Mouse (Mus musculus) intestine, embryonic 14.5 days (tissue): ENCODE measurements around the gene Prkag3. TPM values are rescaled to one million over a fixed set of nuclear protein-coding genes. Genes with fewer than 3 reads are reported as not detected.
A peak's percentile ranks its signal among the peaks of the same experiment; 100 is the strongest.

Source experiments
- ATAC-seq: fragments of 200-750 bp; cut with Nextera tagmentation; replicated peaks from 2 replicates; pipeline ENCODE4 v1.8.0; 2017; ENCODE audit warnings: low read depth, moderate number of reproducible peaks, moderate TSS enrichment, moderate library complexity; ENCODE audit not compliant: low FRiP score, low TSS enrichment
- DNase-seq: peaks from one replicate; pipeline ENCODE4 v3.0.0-alpha.2; 2018; ENCODE audit warnings: low spot score
- H3K27ac ChIP-seq: fragments of 300-500 bp; sonication (generic); 2 replicates; pipeline ENCODE4 v1.5.1; 2014; ENCODE audit warnings: low read depth, mild to moderate bottlenecking, control low read depth
- H3K27me3 ChIP-seq: fragments of 300-500 bp; sonication (generic); replicated peaks from 2 replicates; pipeline ENCODE4 v1.6.1; 2014; ENCODE audit warnings: low read length, control low read depth; ENCODE audit not compliant: control insufficient read depth, insufficient read depth
- H3K36me3 ChIP-seq: fragments of 300-500 bp; sonication (generic); 2 replicates; pipeline ENCODE4 v1.6.1; 2014; ENCODE audit warnings: low read length, control low read depth; ENCODE audit not compliant: control insufficient read depth, insufficient read depth
- H3K4me1 ChIP-seq: fragments of 300-500 bp; sonication (generic); replicated peaks from 2 replicates; pipeline ENCODE4 v1.6.1; 2014; ENCODE audit warnings: low read length, control low read depth, mixed read lengths; ENCODE audit not compliant: control insufficient read depth, insufficient read depth
- H3K4me2 ChIP-seq: fragments of 300-500 bp; sonication (generic); 2 replicates; pipeline ENCODE4 v1.6.1; 2014; ENCODE audit warnings: low read length
- H3K4me3 ChIP-seq: fragments of 300-500 bp; sonication (generic); 2 replicates; pipeline ENCODE4 v1.5.1; 2014; ENCODE audit warnings: low read depth, low read length, control low read depth, mixed read lengths
- H3K9ac ChIP-seq: fragments of 300-500 bp; sonication (generic); 2 replicates; pipeline ENCODE4 v1.6.1; 2014; ENCODE audit warnings: mild to moderate bottlenecking, low read length
- H3K9me3 ChIP-seq: fragments of 300-500 bp; sonication (generic); 2 replicates; pipeline ENCODE4 v1.6.1; 2016; ENCODE audit warnings: low read length, control low read depth; ENCODE audit not compliant: control insufficient read depth
- WGBS: fragments of 180-500 bp; shearing (Covaris S2); extraction: QIAGEN DNeasy Blood & Tissue Kit; methylation state at CpG from one replicate; pipeline ENCODE4 v1.1.7; 2014; 5-methylcytosine and 5-hydroxymethylcytosine counted together
- polyA plus RNA-seq: library from polyadenylated mRNA; unstranded; fragments of >200 nt; fragmentation: Nextera tagmentation; extraction: Ambion mirVana; gene quantifications from 2 replicates; pipeline ENCODE4 v1.2.1, GENCODE M21; 2014

Gene Prkag3
- polyA plus RNA-seq, 1 experiment from 2014 or later, result 0.09 TPM

- Histone ChIP-seq H3K27ac (no peak overlapping the region), H3K9me3 (no peaks in the 10 kb centered on the region), H3K36me3 (no peaks in the 10 kb centered on the region), H3K27me3 (peaks cover 73% of the 10 kb centered on the region), H3K9ac (no peak overlapping the region), H3K4me1 (0 out of 2 replicates have a peak, but pooled peaks cover 12% of the 10 kb centered on the region), H3K4me2 (peak overlapping the region; percentile 68), H3K4me3 (peak overlapping the region; percentile 34)
- DNase-seq (no peak), ATAC-seq (no peak)
- WGBS, result 0% methylated on average over 39 of the region's 51 CpGs
Observed at GRCm38 (mm10) chr1:74771931-74772620, 23.1 kb upstream of the Prkag3 start.

GRCm38 (mm10) chr1:74771845-74771930, 22.7 kb upstream of the Prkag3 start, which contains the start of gene Wnt6:
Wnt6 (plus strand) TSS chr1:74771892.
- H3K27me3 ChIP-seq, result peaks cover 69% of the 10 kb centered on the region
- no peak within 1 kb of the TSS for H3K27ac ChIP-seq
- H3K9ac ChIP-seq, result no peak within 1 kb of the TSS
- WGBS, result 20% methylated on average over 4 of the region's 8 CpGs
- H3K4me3 ChIP-seq, result peak within 1 kb of the TSS; percentile 34
- DNase-seq, result no peak
- peak within 1 kb of the TSS; percentile 68 for H3K4me2 ChIP-seq
- no peak for ATAC-seq
- H3K36me3 ChIP-seq, result no peaks in the 10 kb centered on the region
- H3K9me3 ChIP-seq, result no peaks in the 10 kb centered on the region
- H3K4me1 ChIP-seq, result 0 out of 2 replicates have a peak, but pooled peaks cover 12% of the 10 kb centered on the region

GRCm38 (mm10) chr1:74771467-74771844, 22.4 kb upstream of the Prkag3 start:
- Histone ChIP-seq H3K9me3 (no peaks in the 10 kb centered on the region), H3K9ac (no peak overlapping the region), H3K4me1 (0 out of 2 replicates have a peak, but pooled peaks cover 12% of the 10 kb centered on the region), H3K27ac (no peak overlapping the region), H3K4me2 (peak overlapping the region; percentile 68), H3K36me3 (no peaks in the 10 kb centered on the region), H3K27me3 (peaks cover 68% of the 10 kb centered on the region), H3K4me3 (peak overlapping the region; percentile 34)
- ATAC-seq (no peak), DNase-seq (no peak)
- 0% methylated on average over 25 of the region's 26 CpGs for WGBS

GRCm38 (mm10) chr1:74770727-74771466, 21.9 kb upstream of the Prkag3 start:
- Histone ChIP-seq H3K36me3 (no peaks in the 10 kb centered on the region), H3K9me3 (no peaks in the 10 kb centered on the region), H3K4me3 (peak overlapping the region; percentile 34), H3K27me3 (peaks cover 68% of the 10 kb centered on the region), H3K4me2 (peak overlapping the region; percentile 68), H3K4me1 (0 out of 2 replicates have a peak, but pooled peaks cover 12% of the 10 kb centered on the region), H3K27ac (no peak overlapping the region), H3K9ac (no peak overlapping the region)
- WGBS, result under 1% methylated on average over 35 of the region's 35 CpGs
- ATAC-seq, result no peak
- no peak for DNase-seq

GRCm38 (mm10) chr1:74763081-74763480, 14.1 kb upstream of the Prkag3 start:
- H3K4me2 ChIP-seq, result no peak overlapping the region
- H3K9ac ChIP-seq, result no peak overlapping the region
- ATAC-seq, result no peak
- peaks cover 6% of the 10 kb centered on the region for H3K27me3 ChIP-seq
- 4% methylated on average over 6 of the region's 6 CpGs for WGBS
- H3K36me3 ChIP-seq, result no peaks in the 10 kb centered on the region
- H3K9me3 ChIP-seq, result no peaks in the 10 kb centered on the region
- no peaks in the 10 kb centered on the region for H3K4me1 ChIP-seq
- peak; percentile 79 for DNase-seq
- no peak overlapping the region for H3K4me3 ChIP-seq
- no peak overlapping the region for H3K27ac ChIP-seq

GRCm38 (mm10) chr1:74759773-74760172, 10.8 kb upstream of the Prkag3 start:
- WGBS, result 27% methylated on average over 4 of the region's 4 CpGs
- Histone ChIP-seq H3K9me3 (no peaks in the 10 kb centered on the region), H3K27ac (no peak overlapping the region), H3K4me2 (no peak overlapping the region), H3K4me3 (no peak overlapping the region), H3K9ac (no peak overlapping the region), H3K27me3 (peaks cover 4% of the 10 kb centered on the region; the same call in 1 of the 2 replicates), H3K4me1 (no peaks in the 10 kb centered on the region), H3K36me3 (no peaks in the 10 kb centered on the region)
- ATAC-seq (no peak), DNase-seq (no peak)

- H3K4me2 ChIP-seq, result no peak overlapping the region
- 54% methylated on average over 5 of the region's 5 CpGs for WGBS
- no peak for DNase-seq
- ATAC-seq, result no peak
- H3K4me1 ChIP-seq, result no peaks in the 10 kb centered on the region
- 0 out of 2 replicates have a peak, but pooled peaks cover 4% of the 10 kb centered on the region for H3K27me3 ChIP-seq
- no peaks in the 10 kb centered on the region for H3K36me3 ChIP-seq
- no peak overlapping the region for H3K4me3 ChIP-seq
- no peaks in the 10 kb centered on the region for H3K9me3 ChIP-seq
- no peak overlapping the region for H3K9ac ChIP-seq
- H3K27ac ChIP-seq, result no peak overlapping the region
Observed at GRCm38 (mm10) chr1:74754175-74754785, 5.3 kb upstream of the Prkag3 start.

- Histone ChIP-seq H3K27me3 (peaks cover 12% of the 10 kb centered on the region; the same call in 1 of the 2 replicates), H3K4me2 (no peak overlapping the region), H3K9me3 (no peaks in the 10 kb centered on the region), H3K4me3 (no peak overlapping the region), H3K27ac (no peak overlapping the region), H3K9ac (no peak overlapping the region), H3K36me3 (no peaks in the 10 kb centered on the region), H3K4me1 (no peaks in the 10 kb centered on the region)
- DNase-seq (no peak), ATAC-seq (no peak)
- WGBS, result 74% methylated on average over 8 of the region's 8 CpGs
Observed at GRCm38 (mm10) chr1:74753266-74753974, 4.4 kb upstream of the Prkag3 start.
